Mouse (Mus musculus): Measurements from ENCODE around the gene Vax2. TPM values are rescaled to one million over a fixed set of nuclear protein-coding genes. Genes with fewer than 3 reads are reported as not detected.

Gene Vax2
- total RNA-seq, 2 experiments from 2014 or later: not detected

DNA sequence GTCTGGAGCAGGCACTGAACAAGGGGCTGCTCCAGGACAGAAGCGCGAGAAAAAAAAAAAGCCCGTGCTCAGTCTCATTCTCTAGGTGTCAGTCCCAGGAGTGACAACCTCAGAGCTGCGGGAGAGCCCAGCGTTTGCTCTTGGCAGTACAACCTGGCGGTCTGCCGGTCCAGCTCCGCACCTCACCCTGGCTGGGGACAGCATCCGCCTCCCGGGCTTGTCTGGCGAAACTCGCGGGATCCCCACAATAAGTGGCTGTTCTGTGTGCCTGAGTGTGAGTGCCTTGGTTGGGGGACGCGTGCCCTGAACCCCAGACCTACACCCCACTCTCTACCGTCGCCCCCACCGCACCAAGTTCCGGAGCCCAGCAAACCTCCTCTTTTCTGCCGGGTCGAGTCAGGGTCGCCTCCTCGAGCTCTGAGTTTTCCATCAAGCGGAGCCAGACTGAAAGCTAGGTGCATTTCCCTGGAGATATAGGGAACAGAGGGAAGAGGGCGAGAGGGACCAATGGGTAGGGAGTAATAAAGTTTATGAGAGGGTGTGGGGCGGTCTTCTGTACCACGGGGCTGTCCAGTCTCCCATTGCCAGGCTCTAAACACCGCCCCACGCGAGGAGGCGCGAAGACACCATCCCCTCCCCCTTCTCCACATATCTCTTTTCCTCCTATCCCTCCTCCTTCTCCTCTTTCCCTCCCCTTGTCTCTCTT lies 550 bp upstream of the Vax2 start:
- no peak for DNase-seq (ENCODE audit: extremely low spot score in 1 of 2, low spot score in 1 of 2)

DNA sequence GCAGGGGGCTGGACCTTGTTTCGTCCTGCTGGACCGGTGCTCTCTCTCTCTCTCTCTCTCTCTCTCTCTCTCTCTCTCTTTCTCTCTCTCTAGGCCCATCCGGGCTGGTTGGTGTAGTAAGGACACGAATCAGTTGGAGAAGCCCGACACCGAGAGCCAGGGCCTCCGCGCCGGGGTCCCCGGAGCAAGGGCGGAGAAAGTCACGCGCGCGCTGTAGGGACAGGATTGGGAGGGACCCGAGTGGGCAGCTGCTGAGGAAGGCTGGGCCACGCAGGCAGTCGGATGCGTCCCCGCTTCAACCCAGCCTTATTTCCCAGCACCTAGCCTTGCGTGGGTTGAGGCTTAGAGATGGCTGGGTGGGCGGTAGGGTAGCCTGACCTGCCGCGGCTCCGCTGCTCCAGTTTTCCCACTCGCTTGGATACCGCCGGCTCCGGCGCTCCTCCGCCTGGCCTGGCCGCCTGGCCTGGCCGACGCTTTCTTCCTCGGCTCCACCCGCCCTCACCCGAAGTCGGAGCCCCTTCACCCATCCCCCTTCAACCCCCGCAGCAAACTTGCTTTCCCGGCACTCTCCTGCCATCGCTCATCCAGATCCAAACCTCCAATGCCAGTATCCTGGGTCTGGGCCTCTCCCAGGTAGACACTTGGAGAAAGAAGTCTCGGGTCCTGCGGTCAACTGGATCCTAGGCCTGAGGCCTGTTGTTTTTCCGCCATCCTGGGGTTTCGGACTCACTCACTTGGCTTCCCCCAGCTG lies 836 bp downstream of the Vax2 start:
- no peak for DNase-seq (ENCODE audit: extremely low spot score in 1 of 2, low spot score in 1 of 2)

DNA sequence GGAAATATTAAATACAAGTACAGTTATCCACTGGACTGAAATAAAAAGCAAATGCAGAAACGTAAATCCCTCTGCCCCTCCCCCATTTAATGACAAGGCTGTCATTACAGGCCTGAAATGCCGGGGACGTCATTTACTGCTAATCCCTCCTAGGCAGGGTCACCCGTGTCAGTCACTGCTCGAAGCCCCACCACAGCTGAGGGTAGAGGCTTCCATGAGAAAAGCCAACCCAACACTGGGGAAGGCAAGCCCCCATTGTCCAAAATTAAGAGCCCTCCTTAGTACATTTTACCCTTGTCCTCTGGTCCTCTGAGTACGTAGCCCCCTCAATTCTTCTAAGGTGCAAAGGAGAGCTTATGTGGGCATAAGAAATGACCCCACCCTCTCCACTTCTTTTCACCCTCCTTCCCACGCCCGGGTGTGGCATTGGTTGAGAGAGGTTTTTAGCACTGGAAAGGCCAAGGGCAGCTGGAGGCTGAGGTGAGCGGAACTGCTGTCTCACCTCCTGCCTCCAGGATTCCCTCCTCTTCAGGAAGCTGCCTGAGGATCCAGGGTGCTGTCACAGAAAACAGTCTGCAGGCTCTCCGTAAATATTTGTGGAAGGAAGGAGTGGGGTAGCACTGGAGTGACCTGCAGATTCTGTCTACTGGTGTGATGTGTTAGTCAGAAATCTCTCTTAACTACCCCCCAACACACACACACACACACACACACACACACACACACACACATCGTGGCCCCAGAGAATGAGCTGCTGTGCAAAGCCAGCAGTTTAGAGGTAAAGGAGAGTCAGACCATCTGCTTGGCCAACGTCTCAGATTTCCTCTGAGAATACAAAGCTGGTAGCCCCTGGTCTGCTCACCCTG lies 2.4 kb downstream of the Vax2 start:
- no peak for DNase-seq (ENCODE audit: extremely low spot score in 1 of 2, low spot score in 1 of 2)

DNA sequence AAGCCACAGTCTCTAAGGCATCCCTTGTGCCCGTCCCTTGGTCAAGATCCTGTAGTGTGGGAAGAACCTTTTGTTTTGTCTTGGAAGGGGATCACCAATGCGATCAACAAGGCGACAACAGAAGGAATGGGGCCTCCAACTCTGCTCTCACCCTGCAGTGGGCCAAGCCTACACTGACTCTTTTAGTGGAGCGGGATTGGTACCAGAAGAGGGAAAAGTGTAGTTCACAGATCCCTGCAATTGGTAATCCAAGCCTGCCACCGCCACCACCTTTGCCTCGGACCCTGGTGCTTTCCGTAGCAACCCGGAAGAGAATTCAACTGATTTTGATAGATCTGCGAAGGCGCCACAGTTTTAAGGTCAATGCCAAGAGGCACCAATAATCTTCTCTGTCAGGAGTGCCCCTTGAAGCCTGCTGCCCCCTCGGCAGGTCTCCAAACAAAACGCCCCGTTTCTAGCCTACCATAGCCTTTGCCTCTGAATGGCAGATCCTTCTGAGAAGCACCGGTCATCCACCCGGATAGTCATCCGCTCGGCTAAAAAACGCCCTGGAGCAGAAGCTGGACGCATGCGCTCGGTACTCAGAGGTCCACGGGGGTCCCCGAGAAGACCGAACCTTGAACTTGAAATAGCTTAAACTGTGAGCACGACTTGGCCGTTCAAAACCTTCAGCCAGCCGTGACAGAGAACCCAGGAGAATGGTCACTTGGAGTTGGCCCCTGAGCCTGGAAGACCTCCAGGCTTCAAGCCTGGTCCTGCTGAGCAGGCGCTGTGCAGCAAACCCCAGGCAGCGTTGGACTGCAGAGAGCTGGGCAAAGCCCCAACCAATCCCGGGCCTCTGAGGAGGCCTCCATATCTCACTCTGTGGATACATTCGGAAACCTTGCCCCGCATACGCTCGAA lies 3.4 kb downstream of the Vax2 start:
- DNase-seq (ENCODE audit: extremely low spot score in 1 of 2, low spot score in 1 of 2): no peak

DNA sequence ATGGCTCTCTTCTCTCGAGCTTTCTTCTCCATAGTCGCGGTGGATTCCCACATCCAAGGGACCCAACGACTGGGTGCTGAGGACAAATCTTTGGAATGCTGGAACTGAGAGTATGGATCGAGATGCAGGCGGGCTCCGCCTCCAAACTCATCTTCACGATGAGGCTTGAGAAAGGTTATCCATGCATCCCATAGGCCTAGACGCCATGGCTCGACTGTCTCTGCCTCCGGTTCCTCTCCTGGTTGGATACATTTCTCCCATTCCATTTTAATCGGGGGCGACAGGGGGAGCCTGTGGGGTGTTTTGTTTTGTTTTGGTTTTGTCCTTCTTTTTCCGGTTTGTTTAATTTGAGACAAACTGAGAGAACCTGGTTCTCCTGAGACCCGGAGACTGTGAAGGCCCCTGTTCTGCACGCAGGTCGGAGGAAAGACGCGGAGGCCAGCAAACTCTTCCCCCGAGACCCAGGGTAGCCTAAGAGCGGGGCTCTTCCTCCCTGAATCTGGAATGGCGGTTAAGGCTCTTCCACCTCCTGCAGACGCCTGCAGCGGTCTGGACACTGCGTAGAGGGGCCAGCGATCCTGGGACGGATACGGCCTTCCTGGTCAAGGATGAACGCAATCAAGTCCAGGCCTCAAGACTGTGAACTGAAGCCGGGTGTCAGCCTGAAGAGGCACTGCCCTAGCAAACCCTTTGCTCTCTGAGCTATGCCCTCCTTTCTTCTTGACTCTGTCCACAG lies 4.6 kb downstream of the Vax2 start:
- DNase-seq (ENCODE audit: extremely low spot score in 1 of 2, low spot score in 1 of 2): no peak

DNA sequence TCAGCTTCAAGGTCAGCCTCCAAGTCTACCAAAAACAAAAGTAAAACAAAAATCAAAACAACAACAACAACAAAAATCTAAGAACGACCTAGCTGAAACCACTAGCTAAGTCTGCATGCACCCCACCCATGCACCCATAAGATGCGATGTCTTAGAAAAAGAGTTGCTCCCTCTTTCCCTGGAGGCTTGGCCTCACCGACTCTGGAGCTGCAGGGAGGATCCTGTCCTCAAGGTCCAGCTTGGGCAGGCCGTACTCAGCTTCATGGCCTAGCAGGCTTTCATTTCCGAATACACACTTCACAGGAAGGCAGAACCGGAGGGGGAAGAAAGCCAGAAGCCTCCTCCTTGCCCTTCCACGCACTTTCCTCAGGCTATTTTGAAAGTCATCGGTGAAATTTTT lies 6.0 kb downstream of the Vax2 start:
- DNase-seq (ENCODE audit: extremely low spot score in 1 of 2, low spot score in 1 of 2): no peak

DNA sequence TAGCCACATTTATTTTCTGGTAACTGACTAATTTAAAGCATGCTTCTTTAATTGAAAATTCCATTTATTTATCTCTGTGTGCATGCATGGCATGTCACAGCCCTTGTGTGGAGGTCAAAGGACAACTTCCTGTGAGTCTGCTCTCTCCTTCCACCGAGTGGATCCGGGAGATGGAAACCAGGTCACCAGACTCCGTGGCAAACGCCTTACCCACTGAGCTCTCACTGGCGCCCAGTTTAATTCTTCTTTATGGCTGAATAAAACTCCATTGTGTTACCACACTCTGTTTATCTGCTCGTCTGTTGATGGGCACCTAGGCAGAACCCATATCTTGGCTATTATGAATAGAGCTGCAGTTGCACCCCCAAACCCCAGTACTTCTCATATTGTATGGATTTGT lies 11.5 kb downstream of the Vax2 start:
- DNase-seq (ENCODE audit: extremely low spot score in 1 of 2, low spot score in 1 of 2): no peak

DNA sequence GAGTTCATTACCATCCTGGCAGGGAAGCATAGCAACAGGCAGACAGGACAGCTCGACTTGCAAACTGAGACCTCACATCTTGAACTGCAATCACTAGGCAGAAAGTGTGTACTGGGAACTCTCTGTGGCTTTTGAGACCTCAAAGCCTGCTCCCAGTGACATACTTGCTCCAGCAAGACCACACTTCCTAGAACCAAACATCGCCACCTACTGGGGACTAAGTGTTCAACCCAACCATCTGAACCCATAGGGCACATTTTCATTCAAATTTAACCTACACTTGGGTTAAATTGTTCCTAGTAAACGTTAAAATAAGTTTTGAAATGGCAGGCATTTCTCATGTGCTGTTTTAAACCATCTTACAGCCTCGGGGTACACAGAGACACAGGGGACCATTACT lies 16.1 kb downstream of the Vax2 start:
- no peak for DNase-seq (ENCODE audit: extremely low spot score in 1 of 2, low spot score in 1 of 2)

DNA sequence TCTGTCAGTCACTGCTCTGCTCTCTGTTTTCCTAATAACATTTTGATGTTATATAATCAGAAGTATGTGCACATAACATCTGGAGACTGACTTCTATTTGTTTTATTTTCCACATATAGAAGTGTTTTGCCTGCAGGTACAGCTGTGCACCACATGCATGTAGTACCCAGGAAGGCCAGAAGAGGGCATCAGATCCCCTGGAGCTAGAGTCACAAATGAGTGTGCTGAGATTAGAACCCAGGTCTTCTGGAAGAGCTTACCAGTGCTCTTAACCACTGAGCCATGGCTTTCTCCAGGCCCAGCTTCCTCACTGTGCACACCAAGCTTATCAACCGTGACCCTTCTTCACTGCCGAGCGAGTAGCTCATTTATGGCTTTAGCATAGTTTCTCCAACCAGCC lies 17.4 kb downstream of the Vax2 start:
- peak in 1 of 2 experiments; percentile 31 for DNase-seq (ENCODE audit: extremely low spot score in 1 of 2, low spot score in 1 of 2)

DNA sequence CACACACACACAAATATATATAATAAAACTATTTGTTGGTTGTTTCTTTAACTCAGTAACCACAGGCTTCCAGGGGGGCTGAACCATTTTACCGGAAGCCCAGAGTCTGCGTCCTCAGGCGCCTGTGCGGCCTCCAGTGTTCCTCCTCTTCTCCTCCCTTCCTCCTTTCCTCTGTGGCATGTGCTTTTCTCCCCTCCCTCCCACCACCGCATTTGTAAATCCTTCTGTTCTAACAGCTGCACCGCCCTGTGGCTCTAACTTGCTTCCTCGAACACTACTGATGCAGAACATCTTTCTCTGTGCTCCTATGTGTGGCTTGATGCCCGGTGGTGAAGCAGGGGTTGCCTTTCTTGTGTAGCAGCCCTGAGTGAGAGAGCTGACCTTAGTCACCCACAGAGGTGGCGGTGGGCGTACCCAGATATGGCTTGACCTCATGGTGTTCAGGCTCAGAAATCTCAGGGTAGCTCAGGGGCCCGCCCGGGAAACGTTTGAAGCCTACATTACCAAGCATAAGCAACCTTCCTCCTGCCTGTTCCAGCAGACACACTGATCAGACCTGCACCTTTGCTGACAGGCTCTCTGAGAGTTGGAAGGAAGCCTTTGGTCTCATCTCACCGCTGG lies 18.4 kb downstream of the Vax2 start:
- DNase-seq (ENCODE audit: extremely low spot score in 1 of 2, low spot score in 1 of 2): no peak

DNA sequence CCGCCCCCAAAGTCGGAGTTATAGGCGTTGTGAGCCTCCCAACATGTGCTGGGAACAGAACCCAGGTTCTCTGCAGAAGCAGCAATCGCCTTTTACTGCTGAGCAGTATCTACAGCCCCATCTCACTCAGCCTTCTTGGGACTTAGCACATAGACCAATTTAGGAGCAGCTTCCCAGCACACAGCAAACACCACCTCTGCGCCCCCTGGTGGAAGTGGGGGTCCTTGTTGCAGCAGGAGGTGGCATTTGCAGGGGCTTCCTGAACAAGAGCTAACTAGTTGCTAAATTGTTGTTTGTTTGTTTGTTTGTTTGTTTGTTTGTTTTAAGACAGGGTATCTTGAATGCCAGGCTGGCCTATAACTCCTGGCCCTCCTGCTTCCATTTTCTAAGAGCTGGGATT lies 20.1 kb downstream of the Vax2 start:
- peak; percentile 34 to 67 for DNase-seq (ENCODE audit: extremely low spot score in 1 of 2, low spot score in 1 of 2)

DNA sequence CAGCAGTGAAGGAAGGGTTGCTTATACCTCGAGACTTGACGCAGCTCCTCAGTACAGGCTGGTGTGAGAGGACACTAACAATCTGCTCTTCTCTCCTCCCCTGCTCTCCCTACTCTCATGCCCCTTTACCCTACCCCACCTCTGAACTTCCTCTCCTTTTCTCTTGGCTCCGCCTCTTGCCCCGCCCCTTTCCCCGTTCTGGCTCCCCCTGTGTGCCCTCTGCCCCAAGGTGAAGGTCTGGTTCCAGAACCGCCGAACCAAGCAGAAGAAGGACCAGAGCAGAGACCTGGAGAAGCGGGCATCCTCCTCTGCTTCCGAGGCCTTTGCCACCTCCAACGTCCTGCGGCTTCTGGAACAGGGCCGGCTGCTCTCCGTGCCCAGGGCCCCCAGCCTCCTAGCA lies 26.2 kb downstream of the Vax2 start:
- no peak for DNase-seq (ENCODE audit: extremely low spot score in 1 of 2, low spot score in 1 of 2)

DNA sequence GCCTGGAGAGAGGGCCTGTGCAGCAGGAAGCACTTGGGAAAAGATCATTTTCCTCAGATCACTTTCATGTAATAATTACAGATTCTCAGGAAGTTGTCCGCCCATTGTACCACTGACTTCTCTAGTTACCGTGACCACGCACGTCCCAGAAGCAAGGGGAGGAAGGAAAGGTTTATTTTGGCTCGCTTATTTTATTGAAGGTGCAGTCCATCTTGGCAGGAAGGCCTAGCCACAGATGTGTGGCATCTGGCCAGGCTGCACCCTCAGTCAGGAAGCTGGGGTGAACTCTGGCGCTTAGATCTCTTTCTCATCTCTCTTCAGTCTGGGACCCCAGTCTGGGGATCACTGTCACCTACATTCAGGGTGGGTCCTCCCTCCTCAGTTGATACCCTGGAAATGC lies 27.5 kb downstream of the Vax2 start:
- DNase-seq (ENCODE audit: extremely low spot score in 1 of 2, low spot score in 1 of 2): no peak

DNA sequence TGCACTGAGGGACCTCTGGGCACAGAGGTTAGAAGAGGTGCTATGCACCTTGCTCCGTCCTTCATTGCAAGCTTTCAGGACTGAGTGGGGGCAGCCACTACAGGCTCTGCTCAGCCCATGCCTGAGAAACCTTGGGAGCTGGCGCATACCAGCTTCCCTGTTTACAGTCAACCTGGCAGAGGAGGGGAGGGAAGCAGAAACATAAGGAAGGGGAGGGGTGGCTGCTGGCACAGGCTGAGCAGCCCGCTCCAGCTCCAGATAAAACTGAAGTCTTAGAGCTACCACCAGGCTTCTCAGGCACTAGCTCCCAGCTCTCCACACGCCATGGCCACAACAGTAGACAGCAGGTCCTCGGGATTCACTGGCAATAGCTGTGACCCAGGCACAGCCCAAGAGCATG lies 31.7 kb downstream of the Vax2 start, which contains the start of gene Atp6v1b1:
Gene Atp6v1b1, plus strand, starts transcription at position 230 of the 400 bp plus-strand sequence.
- no peak for DNase-seq (ENCODE audit: extremely low spot score in 1 of 2, low spot score in 1 of 2)

DNA sequence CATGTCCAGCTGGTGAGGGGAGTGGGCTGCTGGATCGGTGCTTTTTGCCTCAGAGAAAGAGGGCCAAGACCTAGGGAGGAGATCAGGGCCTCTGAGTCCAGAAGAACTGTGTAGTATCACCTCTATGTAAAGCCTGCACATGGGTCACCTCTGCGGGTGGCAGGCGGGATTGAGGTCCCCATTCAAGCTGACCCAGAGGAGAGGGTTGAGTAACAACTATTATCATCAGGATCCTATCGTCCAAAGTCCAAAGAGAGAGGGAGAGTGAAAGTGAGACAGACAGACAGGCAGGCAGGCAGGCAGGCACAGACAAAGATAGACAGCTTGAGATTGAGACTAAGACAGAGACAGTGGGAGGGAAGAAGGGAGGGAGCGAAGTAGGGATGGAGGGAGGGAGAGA lies 32.1 kb downstream of the Vax2 start:
- no peak for DNase-seq (ENCODE audit: extremely low spot score in 1 of 2, low spot score in 1 of 2)

DNA sequence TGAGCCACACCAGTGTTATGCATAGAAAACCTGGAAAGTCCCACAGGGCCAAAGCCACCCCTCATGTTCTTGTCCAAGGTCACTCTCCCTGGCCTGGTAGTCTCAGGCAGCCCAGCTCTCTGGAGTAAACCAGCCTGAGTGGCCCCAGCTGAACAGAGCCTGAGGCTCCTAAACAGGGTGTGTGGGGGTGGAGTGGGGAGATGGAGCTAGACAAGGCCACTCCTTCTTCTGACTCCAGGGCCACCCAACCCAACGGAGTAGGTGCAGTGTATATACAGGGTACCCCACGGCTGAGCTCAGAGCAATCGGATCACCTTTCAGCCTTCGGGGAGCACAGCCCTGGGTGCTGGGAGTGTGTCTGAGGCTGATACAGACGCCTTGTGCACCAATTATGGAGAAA lies 33.1 kb downstream of the Vax2 start:
- no peak for DNase-seq (ENCODE audit: extremely low spot score in 1 of 2, low spot score in 1 of 2)

DNA sequence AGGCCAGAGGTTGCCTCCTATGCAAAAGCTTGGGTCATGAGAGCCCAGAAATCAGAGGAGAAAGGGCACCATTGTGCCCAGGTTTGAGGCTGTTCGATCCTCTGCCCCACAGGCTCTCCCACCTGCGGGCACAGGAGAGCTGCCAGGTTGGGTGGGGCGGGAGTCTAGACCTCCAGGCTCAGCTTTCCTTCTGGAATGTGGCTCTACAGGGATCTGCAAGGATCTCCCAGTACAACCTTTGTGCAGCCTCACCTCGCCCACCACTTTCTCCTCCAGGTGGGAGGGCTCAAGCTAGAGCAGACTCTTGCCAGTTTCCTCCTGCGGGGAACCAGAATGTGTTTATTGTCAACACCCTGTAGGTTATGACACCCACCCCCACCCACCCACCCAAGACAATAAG lies 33.5 kb downstream of the Vax2 start:
- no peak for DNase-seq (ENCODE audit: extremely low spot score in 1 of 2, low spot score in 1 of 2)

DNA sequence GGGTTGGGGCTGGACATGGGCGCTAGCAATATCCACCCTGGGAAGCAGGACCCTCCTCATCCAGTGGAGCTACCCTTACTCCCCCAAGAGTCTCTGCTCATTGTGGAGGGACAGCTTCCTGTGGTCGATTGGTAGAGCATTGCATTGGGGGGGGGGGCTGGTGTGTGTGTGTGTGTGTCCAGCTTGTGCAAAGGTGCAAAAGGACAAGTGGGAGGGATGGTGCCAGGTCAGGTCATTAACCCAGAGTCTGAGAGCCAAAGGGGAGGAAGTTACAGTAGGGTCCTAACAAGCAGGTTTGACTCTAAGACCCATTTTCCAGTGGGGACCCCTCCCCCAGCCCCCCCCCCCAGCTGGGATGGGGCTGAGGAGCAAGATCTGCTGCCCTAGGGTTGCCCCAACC lies 34.4 kb downstream of the Vax2 start:
- no peak for DNase-seq (ENCODE audit: extremely low spot score in 1 of 2, low spot score in 1 of 2)

DNA sequence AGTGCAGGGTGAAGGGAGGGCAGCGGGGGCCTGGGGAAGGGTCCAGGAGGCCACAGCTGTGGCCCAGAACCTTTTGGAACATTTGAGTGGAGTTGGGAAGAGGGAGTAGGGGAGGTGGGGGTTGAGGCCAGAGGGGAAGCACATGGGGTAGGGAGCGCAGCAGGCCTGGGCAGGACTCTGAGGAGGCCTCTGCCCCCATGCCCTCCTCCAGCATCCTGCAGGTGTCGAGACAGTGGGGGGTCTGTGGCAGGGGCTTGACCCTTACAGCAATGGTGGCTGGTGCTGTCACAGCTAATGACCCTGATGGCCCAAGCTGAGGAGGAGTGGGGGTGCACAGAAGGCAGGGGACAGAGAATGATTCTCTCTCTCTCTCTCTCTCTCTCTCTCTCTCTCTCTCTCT lies 38.2 kb downstream of the Vax2 start:
- no peak for DNase-seq (ENCODE audit: extremely low spot score in 1 of 2, low spot score in 1 of 2)
